Comparison of ENCODE assay signal across 35 mouse cellular contexts in genomic region chr11:60958948-60959347, GRCm38 (mm10).
"Had no signal": no experiment of that assay in that cellular context is flagged by ENCODE, and none has a peak within 500 bp of the region (broad histone marks: within the 10 kb centered on the region; RNA-seq: fewer than 3 reads in every experiment).

No protein-coding gene starts in this region.

- ATAC-seq: hindbrain, embryonic 16.5 days; hindbrain, postnatal 0 days; inflammation-experienced regulatory T-cells, adult 6 months; intestine, embryonic 15.5 days; intestine, embryonic 16.5 days; intestine, postnatal 0 days had no signal

- H3K4me2 ChIP-seq: heart, embryonic 11.5 days; heart, embryonic 12.5 days; heart, embryonic 13.5 days; heart, embryonic 15.5 days; hindbrain, embryonic 12.5 days; hindbrain, embryonic 13.5 days; hindbrain, embryonic 14.5 days; hindbrain, embryonic 15.5 days; intestine, embryonic 15.5 days; kidney, embryonic 15.5 days had no signal

- DNase-seq: heart, postnatal 10 days; heart, postnatal 14 days; heart, postnatal 36 days; heart, postnatal 4 days; kidney, adult 11 months; kidney, adult 18-20 months; kidney, adult 2 months; kidney, adult 8-10 months; kidney, adult 9 months; kidney, postnatal 10 days; kidney, postnatal 14 days; kidney, postnatal 25 days; kidney, postnatal 36 days; kidney, postnatal 4 days; layer of hippocampus, adult 9-11 months; layer of hippocampus, postnatal 36 days had no signal

- H3K4me1 ChIP-seq: hindbrain, embryonic 12.5 days had no signal

- H3K9me3 ChIP-seq: heart, embryonic 10.5 days; heart, embryonic 12.5 days; heart, embryonic 13.5 days; heart, embryonic 15.5 days; hindbrain, embryonic 10.5 days; hindbrain, embryonic 12.5 days; hindbrain, embryonic 13.5 days; hindbrain, embryonic 15.5 days; intestine, embryonic 15.5 days; kidney, embryonic 15.5 days had no signal

- H3K9ac ChIP-seq: heart, embryonic 12.5 days; heart, embryonic 13.5 days; heart, embryonic 15.5 days; hindbrain, embryonic 12.5 days; hindbrain, embryonic 13.5 days; hindbrain, embryonic 14.5 days; hindbrain, embryonic 15.5 days; intestine, embryonic 15.5 days; kidney, embryonic 15.5 days had no signal

- H3K36me3 ChIP-seq: heart, embryonic 10.5 days; heart, embryonic 12.5 days; heart, embryonic 13.5 days; heart, embryonic 15.5 days; hindbrain, embryonic 10.5 days; hindbrain, embryonic 12.5 days; hindbrain, embryonic 13.5 days; hindbrain, embryonic 15.5 days; intestine, embryonic 15.5 days; kidney, embryonic 15.5 days had no signal

- H3K4me3 ChIP-seq: heart, embryonic 10.5 days; heart, embryonic 12.5 days; heart, embryonic 13.5 days; heart, embryonic 15.5 days; hindbrain, embryonic 10.5 days; hindbrain, embryonic 12.5 days; hindbrain, embryonic 13.5 days; hindbrain, embryonic 15.5 days; intestine, embryonic 15.5 days; kidney, embryonic 15.5 days; layer of hippocampus, adult 2 months had no signal

- H3K27me3 ChIP-seq: heart, embryonic 12.5 days; heart, embryonic 13.5 days; heart, embryonic 15.5 days; hindbrain, embryonic 12.5 days; hindbrain, embryonic 15.5 days; intestine, embryonic 15.5 days; kidney, embryonic 15.5 days had no signal

- H3K27ac ChIP-seq: heart, embryonic 10.5 days; heart, embryonic 13.5 days; heart, embryonic 15.5 days; hindbrain, embryonic 10.5 days; hindbrain, embryonic 12.5 days; hindbrain, embryonic 13.5 days; hindbrain, embryonic 14.5 days; hindbrain, embryonic 15.5 days; hindbrain, postnatal 0 days; intestine, embryonic 15.5 days; kidney, embryonic 15.5 days; kidney, postnatal 0 days; layer of hippocampus, adult 2 months had no signal
